14 mouse cellular contexts compared by ENCODE assay signal in genomic region chr12:32709188-32709587, GRCm38 (mm10).
"Had no signal": no experiment of that assay in that cellular context is flagged by ENCODE, and none has a peak within 500 bp of the region (broad histone marks: within the 10 kb centered on the region; RNA-seq: fewer than 3 reads in every experiment).

No protein-coding gene starts in this region.

- H3K4me2 ChIP-seq: liver, embryonic 13.5 days; neural tube, embryonic 15.5 days had no signal

- H3K27me3 ChIP-seq: liver, embryonic 13.5 days; neural tube, embryonic 15.5 days had no signal

- H3K36me3 ChIP-seq: limb, embryonic 10.5 days; liver, embryonic 13.5 days; neural tube, embryonic 15.5 days had no signal

- H3K9me3 ChIP-seq: limb, embryonic 10.5 days; liver, embryonic 13.5 days; neural tube, embryonic 15.5 days had no signal

- DNase-seq: kidney, postnatal 10 days; kidney, postnatal 4 days; liver, embryonic 13.5 days; liver, postnatal 0 days; midbrain, embryonic 14.5 days; right cerebral cortex, adult 18-20 months; right cerebral cortex, postnatal 25 days; thymus, postnatal 4 days had no signal

- H3K4me1 ChIP-seq: limb, embryonic 10.5 days; liver, embryonic 13.5 days; neural tube, embryonic 15.5 days had no signal

- ATAC-seq: liver, postnatal 0 days had no signal

- H3K9ac ChIP-seq: liver, embryonic 13.5 days; liver, postnatal 0 days; neural tube, embryonic 15.5 days had no signal

- H3K4me3 ChIP-seq: layer of hippocampus, adult 2 months; left cerebral cortex, adult 2 months; limb, embryonic 10.5 days; liver, embryonic 13.5 days; myocyte; neural tube, embryonic 15.5 days had no signal

- H3K27ac ChIP-seq: layer of hippocampus, adult 2 months; left cerebral cortex, adult 2 months; limb, embryonic 10.5 days; liver, embryonic 13.5 days; neural tube, embryonic 15.5 days; stomach, postnatal 0 days had no signal
